Comparison of ENCODE assay signal across 8 mouse cellular contexts in genomic region chr11:106326475-106326874, GRCm38 (mm10). TPM values are rescaled to one million over a fixed set of nuclear protein-coding genes. Genes with fewer than 3 reads are reported as not detected.
"Had no signal": no experiment of that assay in that cellular context is flagged by ENCODE, and none has a peak within 500 bp of the region (broad histone marks: within the 10 kb centered on the region; RNA-seq: fewer than 3 reads in every experiment).

No protein-coding gene starts in this region.

- H3K4me3 ChIP-seq: midbrain, embryonic 10.5 days; midbrain, embryonic 12.5 days; midbrain, embryonic 15.5 days; myocyte; neural tube, embryonic 13.5 days; neural tube, embryonic 15.5 days had no signal

- H3K27ac ChIP-seq: midbrain, embryonic 12.5 days; midbrain, embryonic 15.5 days; neural tube, embryonic 13.5 days; neural tube, embryonic 15.5 days had no signal

RNA-seq across cellular contexts. Expression of gene Gh, which starts 24.8 kb away (rescaled TPM):
- total RNA-seq: megakaryocyte, adult 5-6 weeks; megakaryocyte-erythroid progenitor cell, adult 5-6 weeks had no signal

RNA-seq across cellular contexts. Expression of gene Prr29, which starts 38.8 kb away (rescaled TPM):
- total RNA-seq: megakaryocyte, adult 5-6 weeks; megakaryocyte-erythroid progenitor cell, adult 5-6 weeks had no signal
